Mouse (Mus musculus) gastrocnemius, adult 2 months (tissue): ENCODE measurements at regions not wholly inside any gene's neighbourhood (a gene's known extent, or its start where the extent isn't known, plus 50 kb on each side); places are given as distances from the start of the nearest gene placed in this dataset.

Experiments used
- DNase-seq: peaks from one replicate; pipeline ENCODE4 v3.0.0; 2022
- H3K27ac ChIP-seq: fragments of 200-600 bp; 2 replicates; pipeline ENCODE4 v1.8.1; 2022; ENCODE audit warnings: mild to moderate bottlenecking
- H3K4me3 ChIP-seq: fragments of 200-600 bp; 2 replicates; pipeline ENCODE4 v1.8.1; 2022; ENCODE audit warnings: mild to moderate bottlenecking, moderate library complexity
- CTCF ChIP-seq: fragments of 200-600 bp; IDR thresholded peaks from 2 replicates; pipeline ENCODE4 v1.8.1; 2022; ENCODE audit warnings: antibody characterized with exemption, mild to moderate bottlenecking, moderate library complexity
- intact Hi-C: fragments of 180-260 bp; cut with DNase I; formaldehyde crosslinking; loops from one replicate; pipeline ENCODE4 v1.15.1; 2025

- DNase-seq, result no peak
- intact Hi-C loops, result no loop called here
- H3K4me3 ChIP-seq, result no peak overlapping the region
- no peak overlapping the region for H3K27ac ChIP-seq
- TF ChIP-seq CTCF, result no peak
Measured at GRCm38 (mm10) chr13:35607710-35608109, 51.9 kb upstream of the Cdyl start.
